Mouse (Mus musculus) layer of hippocampus, postnatal 10 days (tissue): ENCODE data around the gene Pfpl. TPM values are rescaled to one million over a fixed set of nuclear protein-coding genes. Genes with fewer than 3 reads are reported as not detected.

Experiments
- DNase-seq, 2 experiments: peaks; one replicate each; pipeline ENCODE4 v3.0.0; 2021; ENCODE audit warnings: low spot score in 2 of 2
- total RNA-seq, 2 experiments: library from RNA; stranded (reverse); gene quantifications; 2 replicates each; pipeline ENCODE4 v1.2.3; 2021

The Pfpl gene
- total RNA-seq, 2 experiments from 2014 or later = not detected

GRCm38 (mm10) chr19:12464127-12464526 is 36.4 kb downstream of the Pfpl start:
- no peak for DNase-seq

GRCm38 (mm10) chr19:12464674-12465073 is 37.0 kb downstream of the Pfpl start:
- no peak for DNase-seq

DNA sequence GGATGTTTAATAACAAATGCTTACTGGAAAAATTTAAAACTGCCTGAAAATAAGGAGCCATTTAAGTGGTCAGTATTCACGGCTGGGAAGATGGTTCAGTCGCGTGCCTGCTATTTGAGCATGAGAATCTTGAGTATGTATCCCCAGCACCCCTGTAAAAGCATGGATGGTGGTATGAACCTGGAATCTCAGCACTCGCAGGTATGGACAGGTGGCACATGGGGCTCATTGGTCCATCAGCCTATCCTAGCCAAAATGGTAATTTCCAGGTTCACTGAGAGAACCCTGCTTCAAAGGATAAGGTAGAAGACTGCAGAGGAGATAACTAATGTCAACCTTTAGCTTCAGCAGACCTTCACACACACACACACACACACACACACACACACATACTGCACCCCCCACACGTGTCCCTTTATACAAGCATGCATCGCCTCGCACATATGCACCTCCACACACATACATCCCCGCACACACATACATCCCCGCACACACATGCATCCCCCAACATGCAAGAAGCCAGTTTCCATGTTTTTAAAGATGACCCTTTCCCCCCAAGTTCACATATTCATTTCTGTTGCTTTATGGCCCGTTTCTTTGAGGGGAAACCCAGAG is 37.9 kb downstream of the Pfpl start:
- no peak for DNase-seq

GRCm38 (mm10) chr19:12466204-12466603 is 38.5 kb downstream of the Pfpl start:
- DNase-seq = peak; percentile 59 to 76

- DNase-seq = peak; percentile 57 to 59
These were observed 39.7 kb downstream of the Pfpl start for GRCm38 (mm10) chr19:12467436-12467835.

GRCm38 (mm10) chr19:12471866-12472265 is 44.2 kb downstream of the Pfpl start:
- no peak for DNase-seq

DNA sequence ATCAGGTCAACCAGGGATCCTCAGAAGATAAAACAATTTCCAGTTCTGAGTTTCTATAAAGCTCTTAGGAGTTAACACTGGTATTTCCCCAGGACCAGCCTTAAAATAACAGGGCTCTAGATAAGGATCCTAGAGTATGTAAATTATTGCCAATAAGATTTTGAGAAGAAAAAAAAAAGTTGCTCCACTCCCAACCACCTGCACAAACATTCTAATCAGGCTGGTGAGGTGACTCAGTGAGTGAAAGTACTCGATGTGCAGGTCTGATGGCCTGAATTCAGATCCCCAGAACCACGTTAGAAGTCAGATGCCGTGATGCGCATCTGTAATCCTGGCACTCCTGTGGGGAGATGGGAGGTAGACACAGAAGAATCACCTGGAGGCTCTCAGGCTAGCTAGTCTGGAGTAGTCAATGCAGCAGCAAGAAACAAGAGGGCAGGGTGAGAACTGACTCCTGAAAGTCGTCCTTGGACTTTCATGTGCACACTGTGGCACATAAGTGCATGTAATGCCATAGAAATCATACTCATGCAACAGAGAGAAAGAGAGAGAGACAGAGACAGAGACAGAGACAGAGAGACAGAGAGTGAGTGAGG is 44.8 kb downstream of the Pfpl start:
- no peak for DNase-seq

DNA sequence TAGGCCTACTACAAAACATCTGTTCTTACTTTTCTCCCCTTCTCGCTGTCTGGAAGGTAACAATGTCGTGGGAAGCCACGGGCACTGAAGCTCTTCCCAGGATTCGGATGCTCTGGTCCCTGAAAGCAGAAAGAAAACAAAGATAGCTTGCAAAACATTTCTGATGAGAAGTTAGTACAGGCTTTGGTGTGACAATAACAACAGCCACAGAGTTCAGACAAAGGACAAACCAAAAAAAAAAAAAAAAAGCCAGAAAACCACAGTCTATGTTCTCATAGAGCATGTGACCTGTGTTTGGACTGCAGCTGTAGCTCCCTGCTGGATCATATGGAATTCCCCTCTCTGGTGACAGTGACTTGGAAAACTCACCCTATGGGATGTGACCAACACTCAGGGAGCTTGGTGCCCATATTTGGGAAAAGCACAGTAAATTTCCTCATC is 45.5 kb downstream of the Pfpl start:
- DNase-seq = no peak

- no peak for DNase-seq
These were observed 46.2 kb downstream of the Pfpl start for GRCm38 (mm10) chr19:12473951-12474350.

- DNase-seq = peak; percentile 84 to 90
These were observed 47.9 kb downstream of the Pfpl start for GRCm38 (mm10) chr19:12475380-12476250.

DNA sequence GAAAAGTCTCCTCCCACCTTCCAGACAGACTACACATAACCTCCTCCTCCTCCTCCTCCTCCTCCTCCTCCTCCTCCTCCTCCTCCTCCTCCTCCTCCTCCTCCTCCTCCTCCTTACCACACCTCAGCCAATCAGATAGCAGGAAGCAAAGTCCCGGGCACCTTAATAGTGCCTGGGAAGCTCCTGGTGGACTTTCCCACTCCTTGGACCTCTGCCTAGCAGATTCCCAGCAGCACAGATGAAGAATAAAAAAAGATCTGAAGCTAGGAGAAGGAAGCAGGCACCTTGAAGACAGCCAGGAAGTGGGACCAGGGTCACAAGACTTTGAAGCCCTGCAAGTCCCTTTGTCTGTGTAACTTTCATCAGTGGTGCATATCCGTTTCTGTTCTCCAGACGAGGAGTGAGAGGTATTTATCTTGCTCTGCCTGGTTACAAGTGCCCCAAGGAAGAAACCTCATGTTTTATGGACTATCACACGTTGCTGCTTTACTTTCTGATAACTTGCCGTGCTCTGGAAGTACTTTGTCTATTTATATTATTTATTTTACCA is 49.1 kb downstream of the Pfpl start:
- no peak for DNase-seq

DNA sequence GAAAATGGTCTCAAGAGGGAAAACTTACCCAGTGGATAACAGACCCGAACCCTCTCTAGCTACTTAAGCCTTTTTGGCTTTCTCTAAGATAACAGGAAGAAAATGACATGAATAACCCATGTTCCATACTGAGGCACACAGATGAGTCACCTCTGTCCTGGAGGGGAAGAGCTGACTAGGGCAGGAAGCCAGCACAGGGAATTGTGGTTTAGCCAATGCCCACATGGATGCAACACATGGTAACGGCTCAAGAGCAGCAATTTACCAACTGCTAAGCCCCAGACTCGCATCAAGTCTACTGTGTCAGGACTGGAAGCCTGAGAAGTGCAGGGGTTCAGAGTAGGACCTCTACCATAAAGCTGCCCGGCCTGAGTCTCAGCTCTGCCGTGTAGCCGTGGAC is 50.7 kb downstream of the Pfpl start:
- no peak for DNase-seq

Other genes starting within 250 kb of the Pfpl start
- gene Olfr1431, start 227.3 kb upstream of the Pfpl start, total RNA-seq = not detected
- not detected for gene Olfr1432, start 195.3 kb upstream of the Pfpl start, total RNA-seq
- gene Olfr262, start 186.2 kb upstream of the Pfpl start, total RNA-seq = not detected
- not detected for gene Olfr235, start 166.9 kb upstream of the Pfpl start, total RNA-seq
- not detected for gene Olfr1434, start 148.1 kb upstream of the Pfpl start, total RNA-seq
- not detected for gene Olfr1436, start 128.8 kb upstream of the Pfpl start, total RNA-seq
- gene Olfr1437, start 102.8 kb upstream of the Pfpl start, total RNA-seq = not detected
- gene Olfr1438-ps1, start 92.0 kb upstream of the Pfpl start, total RNA-seq = not detected
- gene Olfr1440, start 40.6 kb upstream of the Pfpl start, total RNA-seq = not detected
- gene Olfr1441, start 10.5 kb upstream of the Pfpl start, total RNA-seq = not detected
- gene Mpeg1, start 32.9 kb downstream of the Pfpl start, total RNA-seq = 1 to 10 TPM; 4.6 to 4.8 TPM
- 10 to 100 TPM; 48.1 to 55.5 TPM for gene Dtx4, start 73.5 kb downstream of the Pfpl start, total RNA-seq
- 1 to 10 TPM; 3.9 to 4.1 TPM for gene Fam111a, start 117.8 kb downstream of the Pfpl start, total RNA-seq
- under 1 TPM; 0.29 to 0.30 TPM for gene Gm4952, start 172.1 kb downstream of the Pfpl start, total RNA-seq
- under 1 TPM in 1 of 2 experiments, not detected in 1; 0.23 TPM for gene Glyat, start 205.4 kb downstream of the Pfpl start, total RNA-seq
- gene Olfr1442, start 242.5 kb downstream of the Pfpl start, total RNA-seq = not detected